Mouse (Mus musculus) left cerebral cortex, postnatal 14 days (tissue): Measurements from ENCODE around the gene Rgs6. TPM values are rescaled to one million over a fixed set of nuclear protein-coding genes. Genes with fewer than 3 reads are reported as not detected.

Source experiments
- DNase-seq, 2 experiments: peaks; one replicate each; pipeline ENCODE4 v3.0.0; 2021 to 2022; ENCODE audit warnings: low spot score in 2 of 2, mixed read lengths in 1 of 2
- intact Hi-C: fragments of 180-260 bp; cut with DNase I; formaldehyde crosslinking; loops from one replicate; pipeline ENCODE4 v1.15.1; 2025
- total RNA-seq, 2 experiments: library from RNA; stranded (reverse); gene quantifications; 2 replicates each; pipeline ENCODE4 v1.2.3; 2021

Rgs6 gene
- total RNA-seq, 2 experiments from 2014 or later = 83.3 to 119 TPM

- intact Hi-C loops = no loop called here
- no peak for DNase-seq
Measured at GRCm38 (mm10) chr12:82819991-82820390, 231.9 kb downstream of the Rgs6 start.

GRCm38 (mm10) chr12:82822821-82823620 is 234.9 kb downstream of the Rgs6 start:
- intact Hi-C loops = no loop called here
- DNase-seq = no peak

- intact Hi-C loops = no loop called here
- peak; percentile 23 to 26 for DNase-seq
Measured at GRCm38 (mm10) chr12:82830333-82830732, 242.2 kb downstream of the Rgs6 start.

- intact Hi-C loops = no loop called here
- DNase-seq = no peak
Measured at GRCm38 (mm10) chr12:82838544-82838943, 250.5 kb downstream of the Rgs6 start.

GRCm38 (mm10) chr12:82841566-82841965 is 253.5 kb downstream of the Rgs6 start:
- intact Hi-C loops = no loop called here
- peak; percentile 21 to 62 for DNase-seq

GRCm38 (mm10) chr12:82848304-82848872 is 260.3 kb downstream of the Rgs6 start:
- intact Hi-C loops = no loop called here
- no peak for DNase-seq

GRCm38 (mm10) chr12:82854902-82855301 is 266.8 kb downstream of the Rgs6 start:
- intact Hi-C loops = no loop called here

GRCm38 (mm10) chr12:82855333-82856107 is 267.4 kb downstream of the Rgs6 start:
- intact Hi-C loops = no loop called here

More at GRCm38 (mm10) chr12:82854902-82855301, 266.8 kb downstream of the Rgs6 start:
- no peak for DNase-seq

GRCm38 (mm10) chr12:82865686-82866085 is 277.6 kb downstream of the Rgs6 start:
- intact Hi-C loops = no loop called here
- no peak for DNase-seq

More at GRCm38 (mm10) chr12:82855333-82856107, 267.4 kb downstream of the Rgs6 start:
- peak; percentile 12 to 73 for DNase-seq

GRCm38 (mm10) chr12:82880711-82881110 is 292.6 kb downstream of the Rgs6 start:
- no peak for DNase-seq
- intact Hi-C loops = no loop called here

- intact Hi-C loops = no loop called here
- no peak for DNase-seq
Measured at GRCm38 (mm10) chr12:82883079-82883478, 295.0 kb downstream of the Rgs6 start.

- intact Hi-C loops = no loop called here
Measured at GRCm38 (mm10) chr12:82894971-82895838, 307.1 kb downstream of the Rgs6 start.

GRCm38 (mm10) chr12:82905773-82906172 is 317.7 kb downstream of the Rgs6 start:
- DNase-seq = peak; percentile 53 to 81
- intact Hi-C loops = no loop called here

More at GRCm38 (mm10) chr12:82894971-82895838, 307.1 kb downstream of the Rgs6 start:
- no peak for DNase-seq

- DNase-seq = no peak
- intact Hi-C loops = no loop called here
Measured at GRCm38 (mm10) chr12:82910846-82911245, 322.8 kb downstream of the Rgs6 start.

GRCm38 (mm10) chr12:82914127-82914526 is 326.0 kb downstream of the Rgs6 start:
- intact Hi-C loops = no loop called here
- DNase-seq = no peak

GRCm38 (mm10) chr12:82920146-82920545 is 332.1 kb downstream of the Rgs6 start:
- intact Hi-C loops = no loop called here
- no peak for DNase-seq

- no peak for DNase-seq
- intact Hi-C loops = no loop called here
Measured at GRCm38 (mm10) chr12:82921287-82922015, 333.4 kb downstream of the Rgs6 start.

GRCm38 (mm10) chr12:82922856-82923506 is 334.9 kb downstream of the Rgs6 start:
- intact Hi-C loops = no loop called here
- no peak for DNase-seq
